Mouse (Mus musculus): ENCODE data around the gene Adcy1.
"Not testable (repeated sequence)": the region's sequence is repeated elsewhere in the genome, so short reads cannot be mapped to it uniquely, and the experiment has no call there.

Adcy1 gene

GRCm38 (mm10) chr11:7187472-7187871 lies 124.2 kb downstream of the Adcy1 start:
- DNase-seq, result no peak

- DNase-seq, result no peak
These were observed 125.2 kb downstream of the Adcy1 start, which contains the start of gene Gm11985 for GRCm38 (mm10) chr11:7188469-7188868. Gm11985 (minus strand) TSS chr11:7188569.

GRCm38 (mm10) chr11:7192710-7193109 lies 129.4 kb downstream of the Adcy1 start:
- no peak for DNase-seq

- no peak for DNase-seq
These were observed 129.8 kb downstream of the Adcy1 start for GRCm38 (mm10) chr11:7193134-7193533.

- no peak for DNase-seq
These were observed 131.4 kb downstream of the Adcy1 start for GRCm38 (mm10) chr11:7194432-7195311.

DNA sequence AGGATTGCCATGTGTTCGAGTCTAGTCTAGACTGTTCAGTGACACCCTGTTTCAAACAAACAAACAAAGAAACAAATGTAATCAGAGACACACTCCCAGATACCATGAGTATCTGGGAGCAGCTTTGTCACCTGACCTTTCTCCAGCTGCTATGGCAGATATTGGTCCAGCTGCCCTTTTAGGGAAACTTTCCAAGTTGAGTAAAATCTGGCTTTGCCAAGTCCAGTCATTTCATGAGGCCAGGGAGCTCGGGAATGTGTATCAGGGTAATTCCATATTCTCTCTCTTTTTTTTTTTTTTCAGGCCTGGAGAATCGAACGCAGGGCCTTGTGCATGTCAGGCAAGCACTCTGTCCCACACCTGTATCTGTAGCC lies 132.0 kb downstream of the Adcy1 start:
- no peak for DNase-seq

GRCm38 (mm10) chr11:7197491-7197941 lies 134.2 kb downstream of the Adcy1 start, which contains the start of gene Igfbp1:
Igfbp1 (plus strand) TSS chr11:7197782.
- no peak for DNase-seq

GRCm38 (mm10) chr11:7198006-7198405 lies 134.7 kb downstream of the Adcy1 start:
- no peak for DNase-seq

DNA sequence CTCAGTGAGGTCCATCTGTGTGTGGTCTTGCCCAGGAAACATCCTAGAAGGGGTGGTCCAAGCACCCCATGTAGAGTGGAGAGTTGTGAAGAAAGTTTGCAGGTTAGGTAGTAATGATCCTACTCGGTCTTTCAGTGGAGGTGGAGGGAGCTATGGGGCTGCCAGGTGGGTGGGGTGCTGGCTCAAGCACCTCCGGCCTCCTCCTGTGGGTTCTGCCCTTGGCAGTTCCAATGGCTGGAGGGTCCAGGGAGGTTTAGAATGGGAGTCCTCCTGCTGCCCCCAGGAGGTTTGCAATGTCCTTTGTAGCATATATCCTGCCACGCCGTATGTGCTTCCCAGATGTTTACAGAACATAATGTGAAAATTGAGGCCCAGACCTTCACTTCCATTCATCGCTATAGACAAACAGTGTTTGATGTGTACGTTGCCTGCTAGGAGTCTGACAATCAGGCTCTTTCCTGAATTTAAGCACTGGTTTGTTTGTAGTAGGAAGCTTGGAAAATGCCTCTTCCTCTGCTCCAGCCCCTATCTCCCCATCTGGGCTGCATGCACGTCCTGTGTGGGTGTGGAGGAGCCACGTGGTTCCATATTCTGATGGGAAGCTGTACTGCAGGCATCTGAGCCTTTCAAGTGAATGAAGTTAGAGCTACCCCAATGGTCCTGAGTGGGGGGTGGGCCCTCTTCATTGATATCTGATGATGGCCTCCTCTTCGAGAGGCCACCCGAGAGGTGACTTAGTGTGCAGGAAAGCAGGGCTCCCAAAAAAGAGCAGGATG lies 135.4 kb downstream of the Adcy1 start:
- DNase-seq, result no peak

- DNase-seq, result no peak
These were observed 136.6 kb downstream of the Adcy1 start for GRCm38 (mm10) chr11:7199736-7200392.

- no peak for DNase-seq
These were observed 137.1 kb downstream of the Adcy1 start for GRCm38 (mm10) chr11:7200393-7200783.

DNA sequence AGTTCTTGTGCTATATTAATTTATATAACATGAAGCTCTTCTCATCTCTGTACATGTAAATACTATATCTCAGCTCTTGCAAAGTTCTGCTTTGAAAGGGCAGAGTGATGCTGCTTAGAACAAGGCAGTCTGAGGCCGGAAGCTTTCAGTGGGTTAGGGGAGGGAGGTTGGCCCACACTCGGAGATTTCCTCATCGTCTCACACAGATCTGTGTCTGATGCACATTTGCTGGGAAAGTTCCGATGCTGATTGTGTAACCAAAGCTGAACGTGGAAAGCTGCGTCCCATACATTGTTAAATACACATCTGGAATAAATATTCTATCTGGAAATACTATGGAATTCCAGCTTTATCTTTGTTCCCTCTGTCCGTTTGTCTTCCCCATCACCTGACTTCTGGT lies 138.9 kb downstream of the Adcy1 start:
- no peak for DNase-seq

DNA sequence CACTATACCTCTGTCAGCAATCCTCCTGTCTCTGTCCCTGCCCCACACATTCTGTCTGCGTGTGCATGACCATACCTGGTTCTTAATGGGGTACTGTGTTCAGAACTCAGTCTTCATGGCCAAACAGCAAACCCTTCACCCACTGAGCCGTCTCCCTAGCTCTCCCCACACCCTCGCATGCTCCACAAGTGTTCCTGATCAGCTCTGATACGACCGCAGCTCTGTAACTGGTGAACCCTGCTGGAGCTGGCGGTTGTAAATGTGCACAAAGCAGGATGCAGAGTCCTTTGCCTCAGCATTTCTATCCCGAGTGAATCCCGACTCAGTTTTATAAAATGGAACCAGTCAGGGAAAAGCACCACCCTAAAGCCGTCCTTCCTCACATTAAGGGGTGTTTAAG lies 140.6 kb downstream of the Adcy1 start:
- DNase-seq, result no peak

GRCm38 (mm10) chr11:7210343-7210742 lies 147.1 kb downstream of the Adcy1 start:
- no peak for DNase-seq

DNA sequence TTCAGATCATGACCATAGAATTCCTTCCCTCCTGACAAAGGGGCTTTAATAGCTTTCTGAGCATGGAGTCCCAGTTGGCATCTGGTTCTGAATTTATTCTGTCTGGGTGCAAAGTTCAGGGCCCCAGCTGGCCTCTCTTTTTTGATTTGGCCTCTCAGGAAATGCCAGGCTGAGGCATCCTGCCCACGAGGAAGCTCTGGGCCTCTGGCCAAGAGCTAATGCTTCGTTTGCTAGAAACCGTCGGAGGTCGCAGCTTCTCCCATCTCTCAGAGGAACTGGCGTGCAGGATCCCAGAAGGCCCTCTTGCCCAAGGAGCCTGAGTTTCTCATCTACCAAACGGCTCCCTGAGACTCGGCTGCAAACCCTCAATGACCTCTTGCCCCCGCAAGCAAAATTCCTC lies 147.9 kb downstream of the Adcy1 start:
- DNase-seq, result no peak

DNA sequence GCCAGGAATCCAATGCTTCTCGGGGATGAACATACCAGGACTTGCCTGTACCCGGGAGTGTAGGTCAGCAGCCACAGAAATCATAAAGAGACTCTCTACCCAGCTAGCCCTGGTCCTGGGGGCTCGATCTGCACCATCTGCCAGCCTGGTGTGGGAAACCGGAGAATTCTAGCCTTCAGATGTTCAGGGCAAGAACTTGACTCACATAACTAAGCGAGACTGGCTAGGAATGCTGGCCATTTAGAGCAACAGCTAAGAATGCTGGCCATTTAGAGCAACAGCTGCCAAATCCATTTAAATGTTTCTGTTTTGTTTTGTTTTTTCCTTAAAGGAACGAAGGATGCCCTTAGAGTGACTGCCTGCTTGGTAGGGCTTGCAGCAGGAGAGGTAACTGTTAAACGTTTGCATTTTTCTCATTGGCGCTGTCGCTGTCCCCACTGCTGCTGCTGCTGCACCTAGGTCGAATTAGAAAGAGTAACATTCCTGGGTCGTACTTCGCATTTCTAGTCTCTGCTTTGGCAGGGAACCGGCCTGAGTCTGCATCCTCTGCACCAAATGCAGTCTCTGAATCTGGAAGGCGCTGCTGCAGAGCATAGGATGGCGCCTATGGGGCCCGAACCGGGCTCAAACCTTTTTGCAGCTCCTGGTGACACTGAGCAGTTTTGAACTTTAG lies 149.0 kb downstream of the Adcy1 start:
- no peak for DNase-seq

GRCm38 (mm10) chr11:7213161-7213500 lies 149.8 kb downstream of the Adcy1 start:
- no peak for DNase-seq

DNA sequence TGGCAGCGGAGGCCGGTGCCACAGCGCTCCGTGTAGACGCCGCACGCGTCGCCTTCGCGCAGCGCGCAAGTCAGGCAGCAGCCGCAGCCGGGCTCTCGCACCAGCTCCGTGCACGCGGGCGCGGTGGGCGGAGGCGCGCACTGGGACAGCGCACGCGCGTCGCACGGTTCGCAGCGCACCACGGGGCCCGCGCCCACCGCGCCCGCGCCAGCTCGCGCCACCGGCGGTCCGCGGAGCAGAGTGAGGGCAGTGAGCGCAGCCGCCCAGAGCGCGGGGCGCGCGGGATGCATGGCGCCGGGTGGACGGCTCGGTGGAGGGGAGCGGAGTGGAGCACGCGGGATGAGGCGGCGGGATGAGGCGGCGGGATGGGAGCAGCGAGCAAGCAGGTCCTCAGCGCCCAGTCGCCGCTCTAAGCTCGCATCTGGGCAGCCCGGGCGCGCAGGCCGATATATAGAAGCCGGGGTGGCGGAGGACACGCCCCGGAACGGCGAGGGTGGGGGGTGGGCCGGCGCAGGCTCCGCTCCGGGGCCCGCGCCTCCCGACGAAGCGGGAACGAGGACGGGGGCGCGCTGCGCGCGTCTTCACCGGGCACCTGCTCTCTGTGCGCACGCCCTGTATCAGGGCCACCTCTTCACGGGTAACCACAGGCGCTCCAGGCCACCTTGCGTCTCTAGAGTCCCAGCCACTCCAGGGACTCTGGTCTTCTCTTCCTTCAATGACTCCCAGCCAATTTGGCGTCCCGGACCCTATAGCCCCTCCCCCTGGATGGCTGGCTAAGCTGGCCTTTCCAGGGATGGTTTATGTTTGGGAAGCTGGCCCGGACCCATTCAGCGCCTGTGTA lies 150.4 kb downstream of the Adcy1 start, which contains the start of gene Igfbp3:
Igfbp3 (minus strand) TSS at position 423 of the 841 bp plus-strand sequence.
- no peak for DNase-seq

DNA sequence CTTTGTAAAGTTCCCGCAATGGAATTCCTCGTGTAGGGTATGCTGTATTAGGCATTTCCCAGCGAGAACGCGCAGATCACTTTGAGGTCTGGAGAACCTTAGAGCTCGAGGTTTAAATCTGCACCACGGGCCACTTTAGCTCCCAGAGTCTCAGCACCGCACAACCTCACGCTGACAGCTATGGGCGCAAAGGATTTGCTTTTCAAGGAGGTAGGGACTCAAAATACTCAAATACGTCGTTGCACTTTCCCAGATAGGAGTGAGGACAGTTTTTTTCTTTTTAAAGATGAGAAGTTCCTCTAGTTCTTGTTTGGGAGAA lies 151.0 kb downstream of the Adcy1 start:
- no peak for DNase-seq

DNA sequence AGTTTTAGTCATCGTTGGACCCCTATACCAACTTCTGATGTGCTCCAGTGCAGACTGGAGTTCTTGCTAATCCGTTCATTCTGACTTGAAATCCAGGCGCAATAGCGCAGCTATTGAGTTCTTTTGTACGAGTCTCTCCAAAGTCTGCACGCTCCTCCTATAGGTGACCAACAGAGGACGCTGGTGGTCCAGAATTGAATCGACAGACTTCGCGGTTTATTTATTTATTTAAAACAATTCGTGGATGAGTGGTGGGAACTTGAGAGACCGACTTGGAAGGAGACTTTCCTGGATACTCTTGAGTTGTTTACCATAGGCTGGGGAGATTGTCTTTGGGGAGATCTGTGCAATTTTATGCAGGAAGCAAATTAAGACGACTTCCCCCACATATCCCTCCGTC lies 151.5 kb downstream of the Adcy1 start:
- no peak for DNase-seq

- DNase-seq, result no peak
These were observed 152.4 kb downstream of the Adcy1 start for GRCm38 (mm10) chr11:7215703-7216102.

GRCm38 (mm10) chr11:7221826-7222225 lies 158.5 kb downstream of the Adcy1 start:
- not testable (repeated sequence) for DNase-seq
